Mouse (Mus musculus) lung, adult 2 months (tissue): Measurements from ENCODE around the gene Gas6.
A peak's percentile ranks its signal among the peaks of the same experiment; 100 is the strongest.

Source experiments
- CTCF ChIP-seq: fragments of 200-500 bp; IDR thresholded peaks from 2 replicates; pipeline ENCODE4 v1.5.1; 2011; ENCODE audit warnings: mild to moderate bottlenecking, low read length, control low read depth; ENCODE audit not compliant: insufficient read depth
- POLR2A ChIP-seq: fragments of 200-500 bp; IDR thresholded peaks from 2 replicates; pipeline ENCODE4 v1.6.1; 2011; ENCODE audit warnings: low read depth, mild to moderate bottlenecking, control low read depth, low read length, borderline replicate concordance; ENCODE audit errors: extremely low read depth

DNA sequence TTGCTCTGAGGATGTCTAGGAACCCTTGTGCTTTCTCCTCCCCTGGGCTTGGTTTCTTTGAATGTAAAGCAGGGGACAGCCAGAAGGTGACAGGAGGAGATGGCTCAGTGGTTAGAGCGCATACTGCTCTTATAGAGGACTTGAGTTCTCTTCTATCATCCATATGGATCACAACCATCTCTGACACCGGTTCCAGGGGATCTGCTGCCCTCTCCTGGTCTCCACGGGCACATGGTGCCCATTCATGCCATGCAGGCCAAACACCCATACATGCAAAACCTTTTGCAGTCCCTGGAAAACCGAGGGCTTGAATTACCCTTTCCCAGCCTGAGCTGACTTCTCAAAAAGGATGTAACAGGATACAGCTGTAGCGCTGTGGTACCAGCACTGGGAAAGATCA is 27.3 kb downstream of the Gas6 start:
- peak; percentile 53 for TF ChIP-seq CTCF
- TF ChIP-seq POLR2A: no peak
